Mouse (Mus musculus) heart, embryonic 14.5 days (tissue): ENCODE measurements around the gene Pms2. TPM values are rescaled to one million over a fixed set of nuclear protein-coding genes. Genes with fewer than 3 reads are reported as not detected.

Experiments used
- ATAC-seq: fragments of 200-750 bp; cut with Nextera tagmentation; 2 replicates; pipeline ENCODE4 v1.8.0; 2017; ENCODE audit warnings: low read depth, moderate TSS enrichment; ENCODE audit not compliant: insufficient number of reproducible peaks, insufficient read depth, low FRiP score
- H3K27ac ChIP-seq, 2 experiments: fragments of 200-500 bp in 1 of 2; fragments of 300-500 bp in 1 of 2; sonication (generic) in 1 of 2; replicated peaks in 1 of 2; 2 replicates each; pipeline ENCODE4 v1.5.1; 2012 to 2014; ENCODE audit warnings: low read depth in 2 of 2, low read length in 2 of 2, control low read depth in 1 of 2, mild to moderate bottlenecking in 1 of 2, mixed read lengths in 1 of 2; ENCODE audit not compliant: control insufficient read depth in 1 of 2, insufficient read depth in 1 of 2
- H3K27me3 ChIP-seq: fragments of 300-500 bp; sonication (generic); 2 replicates; pipeline ENCODE4 v1.6.1; 2014; ENCODE audit warnings: mild to moderate bottlenecking, low read length, control low read depth; ENCODE audit not compliant: control insufficient read depth, insufficient read depth
- H3K36me3 ChIP-seq: fragments of 300-500 bp; sonication (generic); 2 replicates; pipeline ENCODE4 v1.6.1; 2014; ENCODE audit warnings: mild to moderate bottlenecking, control low read depth, low read length, mixed read lengths; ENCODE audit not compliant: control insufficient read depth, insufficient read depth
- H3K4me1 ChIP-seq, 2 experiments: fragments of 200-500 bp in 1 of 2; fragments of 300-500 bp in 1 of 2; sonication (generic) in 1 of 2; 2 replicates each; pipeline ENCODE4 v1.6.1; 2012 to 2014; ENCODE audit warnings: low read length in 2 of 2, control low read depth in 1 of 2, mixed read lengths in 1 of 2; ENCODE audit not compliant: control insufficient read depth in 2 of 2, insufficient read depth in 2 of 2
- H3K4me2 ChIP-seq: fragments of 300-500 bp; sonication (generic); 2 replicates; pipeline ENCODE4 v1.6.1; 2014; ENCODE audit warnings: mild to moderate bottlenecking, low read length
- H3K4me3 ChIP-seq, 2 experiments: fragments of 200-500 bp in 1 of 2; fragments of 300-500 bp in 1 of 2; sonication (generic) in 1 of 2; 2 replicates each; pipeline ENCODE4 v1.5.1; 2012 to 2014; ENCODE audit warnings: low read length in 2 of 2, mild to moderate bottlenecking in 2 of 2, control low read depth in 1 of 2, low read depth in 1 of 2, moderate library complexity in 1 of 2; ENCODE audit not compliant: control insufficient read depth in 1 of 2, insufficient read depth in 1 of 2
- H3K9ac ChIP-seq: fragments of 300-500 bp; sonication (generic); 2 replicates; pipeline ENCODE4 v1.6.1; 2014; ENCODE audit warnings: mild to moderate bottlenecking, low read length
- H3K9me3 ChIP-seq: fragments of 300-500 bp; sonication (generic); 2 replicates; pipeline ENCODE4 v1.6.1; 2016; ENCODE audit warnings: low read length, control low read depth; ENCODE audit not compliant: control insufficient read depth
- WGBS: fragments of 180-500 bp; shearing (Covaris S2); extraction: QIAGEN DNeasy Blood & Tissue Kit; methylation state at CpG from one replicate; pipeline ENCODE4 v1.1.7; 2014; 5-methylcytosine and 5-hydroxymethylcytosine counted together
- polyA plus RNA-seq: library from polyadenylated mRNA; unstranded; fragments of >200 nt; fragmentation: Nextera tagmentation; extraction: Ambion mirVana; gene quantifications from 2 replicates; pipeline ENCODE4 v1.2.1, GENCODE M21; 2014

Gene Pms2
- polyA plus RNA-seq, 1 experiment from 2014 or later, result 19.2 TPM

DNA sequence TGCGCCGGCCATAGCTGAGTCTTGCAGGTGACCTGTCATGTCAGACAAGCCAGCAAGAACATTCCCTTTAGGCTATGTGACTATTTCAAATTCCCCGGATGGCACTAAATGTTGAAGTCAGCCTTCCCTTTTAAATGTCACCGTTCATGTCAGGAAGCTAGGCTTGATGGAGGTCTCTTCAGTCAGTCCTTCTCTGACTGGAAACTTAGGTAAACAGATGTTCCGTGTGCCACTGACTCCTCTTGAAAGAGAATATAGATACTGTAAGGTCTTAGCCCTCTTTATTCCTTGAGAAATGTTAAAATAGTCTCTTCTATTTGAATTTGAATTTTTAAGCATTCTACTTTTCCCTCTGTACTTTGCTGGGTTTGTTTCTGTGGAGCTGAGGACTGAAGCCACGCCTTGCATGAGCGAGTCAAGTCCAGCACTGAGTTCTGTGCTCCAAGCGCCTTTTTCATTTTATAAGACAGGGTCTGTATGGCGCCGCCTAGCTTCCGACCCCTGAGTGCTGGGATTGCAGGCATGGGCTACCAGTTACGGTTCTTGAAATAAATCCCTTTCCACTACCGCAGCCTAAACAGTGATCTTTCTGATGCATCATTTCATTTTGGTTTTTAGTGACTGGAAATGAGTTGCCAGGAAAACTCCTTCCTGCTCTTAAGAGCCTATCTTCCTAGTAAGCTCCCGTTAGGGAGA, 12.0 kb upstream of the Pms2 start, which contains the start of gene Ankrd61:
Ankrd61 (minus strand) TSS at position 51 of the 696 bp plus-strand sequence.
- no peak within 1 kb of the TSS for H3K27ac ChIP-seq
- no peaks in the 10 kb centered on the region for H3K4me1 ChIP-seq
- no peak within 1 kb of the TSS for H3K4me2 ChIP-seq
- H3K9ac ChIP-seq, result no peak within 1 kb of the TSS
- no peaks in the 10 kb centered on the region for H3K9me3 ChIP-seq
- no peaks in the 10 kb centered on the region for H3K27me3 ChIP-seq
- H3K36me3 ChIP-seq, result peaks cover 89% of the 10 kb centered on the region
- no peak within 1 kb of the TSS for H3K4me3 ChIP-seq
- ATAC-seq, result no peak
- 87% methylated on average over 14 of the region's 14 CpGs for WGBS

- Histone ChIP-seq H3K9me3 (no peaks in the 10 kb centered on the region), H3K4me2 (no peak overlapping the region), H3K9ac (no peak overlapping the region), H3K27ac (no peak overlapping the region), H3K4me3 (no peak overlapping the region), H3K36me3 (peaks cover 89% of the 10 kb centered on the region), H3K27me3 (no peaks in the 10 kb centered on the region), H3K4me1 (peaks cover 0 to 6% of the 10 kb centered on the region in 2 experiments; a peak in 2 of 4 replicates)
- no peak for ATAC-seq
- 83% methylated on average over 3 of the region's 3 CpGs for WGBS
These were observed 7.7 kb upstream of the Pms2 start for GRCm38 (mm10) chr5:143902111-143902510.

GRCm38 (mm10) chr5:143903813-143904212, 6.0 kb upstream of the Pms2 start:
- H3K36me3 ChIP-seq, result peaks cover 72% of the 10 kb centered on the region
- H3K4me3 ChIP-seq, result no peak overlapping the region
- WGBS, result 57% methylated on average over 4 of the region's 4 CpGs
- no peak for ATAC-seq
- H3K4me1 ChIP-seq, result peaks cover 3 to 22% of the 10 kb centered on the region in 2 experiments; a peak in 3 of 4 replicates
- no peak overlapping the region for H3K9ac ChIP-seq
- H3K9me3 ChIP-seq, result no peaks in the 10 kb centered on the region
- H3K27ac ChIP-seq, result no peak overlapping the region
- no peaks in the 10 kb centered on the region for H3K27me3 ChIP-seq
- H3K4me2 ChIP-seq, result no peak overlapping the region

- no peak overlapping the region for H3K4me2 ChIP-seq
- H3K27ac ChIP-seq, result no peak overlapping the region
- no peaks in the 10 kb centered on the region for H3K9me3 ChIP-seq
- no peak overlapping the region for H3K4me3 ChIP-seq
- ATAC-seq, result no peak
- H3K4me1 ChIP-seq, result peaks cover 3 to 31% of the 10 kb centered on the region in 2 experiments; a peak in 3 of 4 replicates
- 90% methylated on average over 8 of the region's 8 CpGs for WGBS
- H3K9ac ChIP-seq, result no peak overlapping the region
- H3K36me3 ChIP-seq, result peaks cover 46% of the 10 kb centered on the region
- no peaks in the 10 kb centered on the region for H3K27me3 ChIP-seq
These were observed 3.3 kb upstream of the Pms2 start for GRCm38 (mm10) chr5:143906429-143906828.

- H3K27me3 ChIP-seq, result no peaks in the 10 kb centered on the region
- H3K9ac ChIP-seq, result peak overlapping the region; percentile 79
- peak overlapping the region; percentile 91 to 94 for H3K27ac ChIP-seq
- H3K36me3 ChIP-seq, result peaks cover 33% of the 10 kb centered on the region
- ATAC-seq, result no peak
- H3K4me2 ChIP-seq, result peak overlapping the region; percentile 65
- under 1% methylated on average over 9 of the region's 9 CpGs for WGBS
- H3K9me3 ChIP-seq, result no peaks in the 10 kb centered on the region
- H3K4me1 ChIP-seq, result peaks cover 3 to 30% of the 10 kb centered on the region in 2 experiments; a peak in 3 of 4 replicates
- H3K4me3 ChIP-seq, result peak overlapping the region; percentile 75 to 76
These were observed 838 bp upstream of the Pms2 start for GRCm38 (mm10) chr5:143908926-143909325.

GRCm38 (mm10) chr5:143916221-143916620, 6.5 kb downstream of the Pms2 start:
- Histone ChIP-seq H3K4me3 (no peak overlapping the region), H3K27me3 (no peaks in the 10 kb centered on the region), H3K4me2 (no peak overlapping the region), H3K9ac (no peak overlapping the region), H3K27ac (no peak overlapping the region), H3K4me1 (no peaks in the 10 kb centered on the region), H3K9me3 (no peaks in the 10 kb centered on the region), H3K36me3 (peaks cover 77% of the 10 kb centered on the region)
- no peak for ATAC-seq
- 90% methylated on average over 9 of the region's 9 CpGs for WGBS

GRCm38 (mm10) chr5:143917418-143917817, 7.7 kb downstream of the Pms2 start:
- no peaks in the 10 kb centered on the region for H3K27me3 ChIP-seq
- 58% methylated on average over 5 of the region's 5 CpGs for WGBS
- no peak overlapping the region for H3K9ac ChIP-seq
- H3K9me3 ChIP-seq, result no peaks in the 10 kb centered on the region
- no peaks in the 10 kb centered on the region for H3K4me1 ChIP-seq
- no peak overlapping the region for H3K4me2 ChIP-seq
- H3K4me3 ChIP-seq, result no peak overlapping the region
- H3K27ac ChIP-seq, result no peak overlapping the region
- no peak for ATAC-seq
- H3K36me3 ChIP-seq, result peaks cover 84% of the 10 kb centered on the region

DNA sequence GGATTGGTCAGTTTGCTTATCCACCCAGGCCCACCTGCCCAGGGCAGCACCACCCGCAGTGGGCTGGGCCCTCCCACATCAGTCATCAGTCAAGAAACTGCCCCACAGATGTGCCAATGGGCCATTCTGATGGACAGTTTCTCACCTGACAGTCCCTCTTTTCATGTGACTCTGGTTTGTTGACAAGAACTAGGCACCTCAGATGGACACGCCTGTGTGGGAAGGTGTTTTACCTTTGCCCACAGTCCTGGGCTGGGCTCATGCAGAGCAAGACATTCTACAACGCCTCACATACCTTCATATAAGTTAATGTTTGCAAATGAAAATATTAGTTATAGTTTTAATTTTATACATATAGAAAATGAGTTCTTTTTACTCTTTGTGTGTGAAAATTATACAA, 8.4 kb downstream of the Pms2 start:
- H3K27ac ChIP-seq, result no peak overlapping the region
- H3K4me1 ChIP-seq, result no peaks in the 10 kb centered on the region
- H3K4me3 ChIP-seq, result no peak overlapping the region
- peaks cover 89% of the 10 kb centered on the region for H3K36me3 ChIP-seq
- no peak overlapping the region for H3K9ac ChIP-seq
- WGBS, result 89% methylated on average over 3 of the region's 3 CpGs
- no peaks in the 10 kb centered on the region for H3K9me3 ChIP-seq
- H3K4me2 ChIP-seq, result no peak overlapping the region
- ATAC-seq, result no peak
- no peaks in the 10 kb centered on the region for H3K27me3 ChIP-seq
